Mouse (Mus musculus): ENCODE measurements around the gene Ccr1l1.
A peak's percentile ranks its signal among the peaks of the same experiment; 100 is the strongest.

Gene Ccr1l1

DNA sequence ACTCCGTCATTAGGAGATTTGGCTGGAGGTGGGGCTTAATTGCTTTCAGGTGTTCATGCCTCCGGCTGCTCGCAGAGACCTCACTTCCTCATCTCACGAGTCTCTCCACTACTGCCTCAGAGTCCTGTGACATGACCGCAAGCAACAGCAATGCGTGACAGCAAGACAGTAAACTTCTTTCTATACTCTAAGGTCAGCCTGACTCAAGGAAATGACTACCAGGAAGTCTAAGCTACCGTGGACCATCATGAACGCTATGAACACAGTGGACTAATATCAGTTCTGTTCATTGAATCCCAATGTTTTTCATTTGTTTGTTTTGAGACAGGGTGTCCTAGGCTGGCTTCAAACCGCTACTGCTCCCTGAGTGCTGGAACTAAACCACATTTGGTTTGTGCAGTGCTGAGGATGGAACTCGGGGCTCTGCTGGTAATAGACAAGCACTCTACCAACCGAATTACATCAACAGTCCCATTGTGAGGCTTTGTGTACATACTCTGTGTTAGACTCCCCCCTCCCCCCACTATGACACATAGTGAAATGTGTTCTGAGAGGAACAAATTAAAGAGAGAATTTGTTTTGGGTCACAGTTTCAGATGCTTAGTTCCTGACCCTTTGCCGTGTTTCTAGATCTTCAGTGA lies 50.0 kb downstream of the Ccr1l1 start:
- DNase-seq (ENCODE audit: low spot score), result peak; percentile 77

DNA sequence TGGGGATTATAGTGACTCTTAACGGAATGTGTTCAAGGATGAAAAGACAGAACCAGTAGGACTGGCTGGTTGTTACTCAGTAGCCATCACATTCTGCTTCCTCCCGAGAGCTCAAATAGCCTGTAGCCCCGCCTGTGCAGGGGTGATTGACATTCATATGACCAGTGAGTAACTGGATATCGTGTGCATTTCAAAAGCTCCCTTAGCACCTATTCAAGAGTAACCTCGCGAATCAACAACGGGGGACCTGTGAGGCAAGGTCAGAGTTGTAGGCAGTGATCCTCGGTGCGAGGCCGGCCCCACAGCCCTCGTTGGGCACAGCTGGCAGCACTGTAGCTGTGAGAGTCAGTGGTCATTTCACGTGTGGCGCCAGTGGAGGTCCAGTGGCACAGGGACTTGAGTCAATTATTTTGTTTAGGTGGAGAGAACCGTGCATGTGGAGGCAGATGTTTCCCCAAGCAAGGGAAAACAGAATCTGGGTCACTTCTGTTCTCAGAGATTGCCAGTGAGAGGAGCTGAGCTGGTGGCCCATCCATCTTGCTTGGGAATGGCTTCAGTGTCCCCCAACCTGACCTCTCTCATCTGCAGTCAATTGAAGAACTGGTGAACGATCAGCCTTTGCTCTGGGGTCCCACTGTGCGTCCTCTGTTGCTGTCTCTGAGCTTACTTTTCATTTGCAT lies 50.8 kb downstream of the Ccr1l1 start:
- no peak for DNase-seq (ENCODE audit: low spot score)

Measured in lung, postnatal 25 days (tissue).